Mouse (Mus musculus) liver, embryonic 11.5 days (tissue): ENCODE measurements around the gene Atp5l. TPM values are rescaled to one million over a fixed set of nuclear protein-coding genes. Genes with fewer than 3 reads are reported as not detected.
"Not testable (repeated sequence)": the region's sequence is repeated elsewhere in the genome, so short reads cannot be mapped to it uniquely, and the experiment has no call there.

Source experiments
- ATAC-seq: fragments of 200-750 bp; cut with Nextera tagmentation; replicated peaks from 2 replicates; pipeline ENCODE4 v1.8.0; 2017; ENCODE audit warnings: moderate number of reproducible peaks, mild to moderate bottlenecking, moderate TSS enrichment, moderate library complexity; ENCODE audit not compliant: low FRiP score
- DNase-seq: peaks from one replicate; pipeline ENCODE4 v3.0.0-alpha.2; 2017; ENCODE audit warnings: low spot score
- H3K27ac ChIP-seq: fragments of 300-500 bp; sonication (generic); 2 replicates; pipeline ENCODE4 v1.5.1; 2014; ENCODE audit warnings: mild to moderate bottlenecking, low read depth, low read length, control low read depth
- H3K27me3 ChIP-seq: fragments of 300-500 bp; sonication (generic); replicated peaks from 2 replicates; pipeline ENCODE4 v1.6.1; 2014; ENCODE audit warnings: low read length, mixed read lengths; ENCODE audit not compliant: control insufficient read depth, insufficient read depth
- H3K36me3 ChIP-seq: fragments of 300-500 bp; sonication (generic); 2 replicates; pipeline ENCODE4 v1.6.1; 2014; ENCODE audit warnings: mild to moderate bottlenecking, low read length, moderate library complexity, mixed read lengths; ENCODE audit not compliant: control insufficient read depth, insufficient read depth
- H3K4me1 ChIP-seq: fragments of 300-500 bp; sonication (generic); replicated peaks from 2 replicates; pipeline ENCODE4 v1.6.1; 2014; ENCODE audit warnings: low read length, mixed read lengths; ENCODE audit not compliant: control insufficient read depth, insufficient read depth
- H3K4me2 ChIP-seq: fragments of 300-500 bp; sonication (generic); 2 replicates; pipeline ENCODE4 v1.6.1; 2014; ENCODE audit warnings: mild to moderate bottlenecking, control low read depth, moderate library complexity
- H3K4me3 ChIP-seq: fragments of 300-500 bp; sonication (generic); 2 replicates; pipeline ENCODE4 v1.5.1; 2014; ENCODE audit warnings: low read depth, low read length, control low read depth
- H3K9ac ChIP-seq: fragments of 300-500 bp; sonication (generic); 2 replicates; pipeline ENCODE4 v1.6.1; 2014; ENCODE audit warnings: low read depth, low read length, control low read depth
- H3K9me3 ChIP-seq: fragments of 300-500 bp; sonication (generic); 2 replicates; pipeline ENCODE4 v1.6.1; 2016; ENCODE audit warnings: low read length, inconsistent platforms, mixed read lengths; ENCODE audit not compliant: control insufficient read depth
- WGBS: fragments of 180-500 bp; shearing (Covaris S2); extraction: QIAGEN DNeasy Blood & Tissue Kit; methylation state at CpG from one replicate; pipeline ENCODE4 v1.1.7; 2014; 5-methylcytosine and 5-hydroxymethylcytosine counted together
- polyA plus RNA-seq: library from polyadenylated mRNA; unstranded; fragments of >200 nt; fragmentation: Nextera tagmentation; extraction: Ambion mirVana; gene quantifications from 2 replicates; pipeline ENCODE4 v1.2.1, GENCODE M21; 2014

The Atp5l gene
- polyA plus RNA-seq: 671 and 713 TPM in 2 replicates

- Histone ChIP-seq H3K9ac (peak within 1 kb of the TSS; percentile 84), H3K9me3 (no peaks in the 10 kb centered on the region), H3K36me3 (peaks cover 2% of the 10 kb centered on the region; the same call in 1 of the 2 replicates), H3K27ac (peak within 1 kb of the TSS; percentile 79), H3K27me3 (no peaks in the 10 kb centered on the region), H3K4me3 (peak within 1 kb of the TSS; percentile 92), H3K4me2 (peak within 1 kb of the TSS; percentile 73), H3K4me1 (no peaks in the 10 kb centered on the region)
- DNase-seq (peak; percentile 86), ATAC-seq (peak; percentile 79)
- WGBS: under 1% methylated on average over 48 of the region's 48 CpGs
These were observed at the start of gene Atp5l for GRCm38 (mm10) chr9:44920374-44921122. Gene Atp5l, minus strand, starts transcription at chr9:44920742.

GRCm38 (mm10) chr9:44969450-44969849 is 48.9 kb upstream of the Atp5l start:
- H3K4me2 ChIP-seq: no peak overlapping the region
- no peaks in the 10 kb centered on the region for H3K9me3 ChIP-seq
- peaks cover 20% of the 10 kb centered on the region for H3K27me3 ChIP-seq
- DNase-seq (no peak), ATAC-seq (no peak)
- no peaks in the 10 kb centered on the region for H3K36me3 ChIP-seq
- whole genome bisulfite sequencing: 58% methylated on average over 1 of the region's 1 CpGs
- H3K4me1 ChIP-seq: peaks cover 8% of the 10 kb centered on the region; the same call in 1 of the 2 replicates
- no peak overlapping the region for H3K9ac ChIP-seq
- H3K27ac ChIP-seq: no peak overlapping the region
- no peak overlapping the region for H3K4me3 ChIP-seq

- not testable (repeated sequence) for DNase-seq, H3K9ac ChIP-seq, H3K27ac ChIP-seq, H3K27me3 ChIP-seq, H3K36me3 ChIP-seq, H3K4me2 ChIP-seq, H3K9me3 ChIP-seq, H3K4me3 ChIP-seq, ATAC-seq
- peaks cover 12% of the 10 kb centered on the region; the same call in 1 of the 2 replicates for H3K4me1 ChIP-seq
- 83% methylated on average over 5 of the region's 5 CpGs for WGBS
These were observed 47.2 kb upstream of the Atp5l start for GRCm38 (mm10) chr9:44967763-44968162.

- Histone ChIP-seq H3K4me2 (no peak overlapping the region), H3K4me3 (no peak overlapping the region), H3K4me1 (peaks cover 12% of the 10 kb centered on the region; the same call in 1 of the 2 replicates), H3K9ac (no peak overlapping the region), H3K27me3 (peaks cover 4% of the 10 kb centered on the region; the same call in 1 of the 2 replicates), H3K36me3 (0 out of 2 replicates have a peak, but pooled peaks cover 4% of the 10 kb centered on the region), H3K9me3 (no peaks in the 10 kb centered on the region), H3K27ac (no peak overlapping the region)
- peak; percentile 40; the same call in 1 of the 2 replicates for ATAC-seq
- DNase-seq: no peak
- 19% methylated on average over 3 of the region's 3 CpGs for whole genome bisulfite sequencing
These were observed 46.3 kb upstream of the Atp5l start for GRCm38 (mm10) chr9:44966815-44967242.

GRCm38 (mm10) chr9:44965833-44966466 is 45.4 kb upstream of the Atp5l start:
- Histone ChIP-seq H3K27me3 (no peaks in the 10 kb centered on the region), H3K27ac (peak overlapping the region; percentile 8; the same call in 1 of the 2 replicates), H3K9ac (peak overlapping the region; percentile 45; the same call in 1 of the 2 replicates), H3K4me3 (peak overlapping the region; percentile 79), H3K4me1 (peaks cover 12% of the 10 kb centered on the region; the same call in 1 of the 2 replicates), H3K9me3 (no peaks in the 10 kb centered on the region), H3K4me2 (peak overlapping the region; percentile 85), H3K36me3 (peaks cover 10% of the 10 kb centered on the region; the same call in 1 of the 2 replicates)
- peak; percentile 35; the same call in 1 of the 2 replicates for ATAC-seq
- DNase-seq: no peak
- 13% methylated on average over 10 of the region's 10 CpGs for WGBS

- H3K4me3 ChIP-seq: peak within 1 kb of the TSS; percentile 79
- ATAC-seq: peak; percentile 94
- peaks cover 11% of the 10 kb centered on the region; the same call in 1 of the 2 replicates for H3K36me3 ChIP-seq
- DNase-seq: peak; percentile 100
- peak within 1 kb of the TSS; percentile 85 for H3K4me2 ChIP-seq
- peaks cover 12% of the 10 kb centered on the region; the same call in 1 of the 2 replicates for H3K4me1 ChIP-seq
- under 1% methylated on average over 39 of the region's 39 CpGs for WGBS
- H3K9ac ChIP-seq: peak within 1 kb of the TSS; percentile 79
- H3K9me3 ChIP-seq: no peaks in the 10 kb centered on the region
- peak within 1 kb of the TSS; percentile 23; the same call in 1 of the 2 replicates for H3K27ac ChIP-seq
- no peaks in the 10 kb centered on the region for H3K27me3 ChIP-seq
These were observed 44.7 kb upstream of the Atp5l start, which contains the start of gene Ube4a for GRCm38 (mm10) chr9:44965126-44965832. Gene Ube4a, minus strand, starts transcription at chr9:44965600.

- Histone ChIP-seq H3K4me2 (no peak overlapping the region), H3K36me3 (peaks cover 30% of the 10 kb centered on the region), H3K27ac (no peak overlapping the region), H3K4me1 (no peaks in the 10 kb centered on the region), H3K9ac (no peak overlapping the region), H3K4me3 (no peak overlapping the region), H3K27me3 (no peaks in the 10 kb centered on the region), H3K9me3 (no peaks in the 10 kb centered on the region)
- DNase-seq: no peak
- WGBS: 90% methylated on average over 3 of the region's 3 CpGs
- no peak for ATAC-seq
These were observed 33.9 kb upstream of the Atp5l start for GRCm38 (mm10) chr9:44954432-44954831.

- DNase-seq (no peak), ATAC-seq (no peak)
- H3K27me3 ChIP-seq: no peaks in the 10 kb centered on the region
- H3K9ac ChIP-seq: no peak overlapping the region
- no peaks in the 10 kb centered on the region for H3K4me1 ChIP-seq
- peaks cover 33% of the 10 kb centered on the region for H3K36me3 ChIP-seq
- no peaks in the 10 kb centered on the region for H3K9me3 ChIP-seq
- H3K4me2 ChIP-seq: no peak overlapping the region
- H3K4me3 ChIP-seq: no peak overlapping the region
- WGBS: 86% methylated on average over 5 of the region's 5 CpGs
- no peak overlapping the region for H3K27ac ChIP-seq
These were observed 27.3 kb upstream of the Atp5l start for GRCm38 (mm10) chr9:44947836-44948235.
